Mouse (Mus musculus): ENCODE data around the gene Tlr8.

Gene Tlr8

GRCm38 (mm10) chrX:167205813-167206520 is 58.2 kb downstream of the Tlr8 start:
- DNase-seq (ENCODE audit: low read depth, low spot score) = no peak

DNA sequence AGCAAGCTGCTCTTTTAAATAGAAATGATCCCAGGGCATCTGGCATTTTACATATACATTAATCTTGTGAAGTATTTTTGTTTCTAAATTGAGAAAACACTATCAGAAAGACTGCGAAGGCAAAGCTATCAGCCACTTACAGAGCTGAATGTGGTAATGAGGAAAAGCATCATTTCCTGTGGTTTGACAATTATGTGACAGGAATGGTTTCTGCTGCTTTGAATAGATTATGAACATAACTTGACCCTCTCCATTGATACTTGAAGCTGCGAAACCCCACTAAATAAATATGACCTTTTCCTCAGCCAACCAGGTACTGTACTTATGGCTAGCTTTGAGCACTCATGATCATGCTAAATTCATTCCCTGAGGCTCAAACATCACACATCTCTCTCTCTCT is 62.8 kb downstream of the Tlr8 start:
- DNase-seq (ENCODE audit: low read depth, low spot score) = no peak

- no peak for DNase-seq (ENCODE audit: low read depth, low spot score)
These were observed 68.9 kb downstream of the Tlr8 start for GRCm38 (mm10) chrX:167195228-167195649.
